Mouse (Mus musculus): ENCODE results near the gene Zfp609.

- TF ChIP-seq USF1 (IDR thresholded peaks at IDR 0.05; ENCODE audit: low read depth) (no peak), POLR2A (IDR thresholded peaks at IDR 0.05; ENCODE audit: insufficient read length, low read depth) (no peak), POLR2AphosphoS2 (IDR thresholded peaks at IDR 0.05; ENCODE audit: insufficient read length, low read depth) (no peak)
Measured at GRCm38 (mm10) chr9:65642546-65642945, 184.8 kb downstream of the Zfp609 start.

Measured in myocyte (in vitro differentiated cells).